Mouse (Mus musculus) megakaryocyte, adult 5-6 weeks (primary cell): Measurements from ENCODE around the gene Foxn1. TPM values are rescaled to one million over a fixed set of nuclear protein-coding genes. Genes with fewer than 3 reads are reported as not detected.

ENCODE experiments used
- ATAC-seq: 2 replicates; pipeline ENCODE4 v1.8.0; 2016; ENCODE audit warnings: mild to moderate bottlenecking, inconsistent platforms; ENCODE audit not compliant: poor library complexity, severe bottlenecking
- total RNA-seq, 2 experiments: library from RNA; stranded (forward) in 1 of 2; stranded (reverse) in 1 of 2; fragments of 153-499, 151-499 nt in 1 of 2; fragments of 221-1000, 200-1000 nt in 1 of 2; gene quantifications; 2 replicates each; pipeline versions ENCODE4 v1.2.3 to v1.2.4; 2015 to 2017

Foxn1 gene
- total RNA-seq, 2 experiments from 2014 or later = not detected

GRCm38 (mm10) chr11:78401469-78401868, 15.1 kb upstream of the Foxn1 start:
- ATAC-seq = no peak

GRCm38 (mm10) chr11:78400936-78401335, 14.6 kb upstream of the Foxn1 start:
- no peak for ATAC-seq

GRCm38 (mm10) chr11:78399680-78400079, 13.3 kb upstream of the Foxn1 start:
- peak; percentile 72 for ATAC-seq

GRCm38 (mm10) chr11:78398212-78398611, 11.9 kb upstream of the Foxn1 start:
- ATAC-seq = no peak

- peak; percentile 81 for ATAC-seq
These were observed 11.0 kb upstream of the Foxn1 start for GRCm38 (mm10) chr11:78397397-78397796.

GRCm38 (mm10) chr11:78396950-78397349, 10.6 kb upstream of the Foxn1 start:
- ATAC-seq = no peak

- ATAC-seq = no peak
These were observed 6.4 kb upstream of the Foxn1 start for GRCm38 (mm10) chr11:78392728-78393127.

- no peak for ATAC-seq
These were observed 582 bp downstream of the Foxn1 start for GRCm38 (mm10) chr11:78385776-78386175.

GRCm38 (mm10) chr11:78382701-78383100, 3.7 kb downstream of the Foxn1 start:
- no peak for ATAC-seq

GRCm38 (mm10) chr11:78382286-78382685, 4.1 kb downstream of the Foxn1 start:
- no peak for ATAC-seq

- no peak for ATAC-seq
These were observed 5.4 kb downstream of the Foxn1 start for GRCm38 (mm10) chr11:78380996-78381395.

- ATAC-seq = no peak
These were observed 6.0 kb downstream of the Foxn1 start for GRCm38 (mm10) chr11:78380351-78380750.

GRCm38 (mm10) chr11:78377549-78378159, 8.7 kb downstream of the Foxn1 start:
- ATAC-seq = no peak

GRCm38 (mm10) chr11:78374147-78374546, 12.2 kb downstream of the Foxn1 start:
- no peak for ATAC-seq

- no peak for ATAC-seq
These were observed 13.7 kb downstream of the Foxn1 start for GRCm38 (mm10) chr11:78372610-78373009.

GRCm38 (mm10) chr11:78372166-78372565, 14.2 kb downstream of the Foxn1 start:
- ATAC-seq = no peak

GRCm38 (mm10) chr11:78371711-78372110, 14.6 kb downstream of the Foxn1 start:
- ATAC-seq = no peak

- no peak for ATAC-seq
These were observed 16.0 kb downstream of the Foxn1 start for GRCm38 (mm10) chr11:78370389-78370788.

- ATAC-seq = no peak
These were observed 18.7 kb downstream of the Foxn1 start for GRCm38 (mm10) chr11:78367456-78368225.

GRCm38 (mm10) chr11:78364103-78364502, 22.3 kb downstream of the Foxn1 start:
- no peak for ATAC-seq

GRCm38 (mm10) chr11:78363309-78364007, 22.9 kb downstream of the Foxn1 start:
- no peak for ATAC-seq

- peak; percentile 15; the same call in 1 of the 2 replicates for ATAC-seq
These were observed 25.6 kb downstream of the Foxn1 start for GRCm38 (mm10) chr11:78360789-78361131.
